Mouse (Mus musculus) spleen, postnatal 36 days (tissue): Measurements from ENCODE around the gene Rragd.
"Not testable (repeated sequence)": the region's sequence is repeated elsewhere in the genome, so short reads cannot be mapped to it uniquely, and the experiment has no call there.

Experiments
- DNase-seq, 2 experiments: peaks; one replicate each; pipeline ENCODE4 v3.0.0; 2022; ENCODE audit warnings: low spot score in 2 of 2, mixed read lengths in 1 of 2

Rragd gene

DNA sequence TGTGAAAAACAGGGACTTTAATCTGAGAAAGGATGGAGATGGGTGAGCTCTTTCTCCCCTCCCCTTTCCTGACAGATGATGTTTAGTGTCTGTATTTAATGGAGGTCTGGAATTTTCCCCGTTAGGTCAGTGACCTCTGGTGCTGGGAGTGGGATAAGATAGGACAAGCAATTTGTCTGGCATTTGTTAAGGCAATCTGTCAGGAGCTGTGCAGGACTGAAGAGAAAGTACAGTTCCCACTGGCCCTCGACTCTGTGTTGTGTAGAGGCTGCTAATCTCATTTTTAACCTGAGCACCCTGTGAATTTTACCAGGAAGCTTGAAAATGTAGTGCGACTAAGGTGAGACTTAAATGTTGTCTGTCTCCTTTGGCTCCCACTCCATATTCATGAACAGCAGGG lies 2.8 kb downstream of the Rragd start:
- DNase-seq: no peak

DNA sequence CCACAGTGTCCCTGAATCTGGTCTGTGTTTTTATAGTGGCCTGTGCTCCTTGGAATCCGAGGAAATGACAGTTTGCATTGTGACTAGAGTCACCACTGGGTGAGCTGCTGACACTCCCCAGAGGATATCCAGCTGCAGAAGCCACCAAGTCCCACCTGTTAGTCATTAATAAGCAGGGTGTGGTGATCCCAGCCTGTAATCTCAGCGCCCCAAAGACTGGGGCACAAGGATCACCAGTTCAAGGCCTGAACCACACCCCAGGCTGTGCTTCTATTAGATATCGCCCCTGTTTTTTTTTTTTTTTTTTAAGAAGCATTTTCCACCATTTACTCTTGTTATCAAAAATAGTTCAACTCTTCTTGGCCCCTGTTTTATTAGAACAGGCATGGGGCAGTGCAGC lies 4.2 kb downstream of the Rragd start:
- DNase-seq: peak; percentile 31 to 46

DNA sequence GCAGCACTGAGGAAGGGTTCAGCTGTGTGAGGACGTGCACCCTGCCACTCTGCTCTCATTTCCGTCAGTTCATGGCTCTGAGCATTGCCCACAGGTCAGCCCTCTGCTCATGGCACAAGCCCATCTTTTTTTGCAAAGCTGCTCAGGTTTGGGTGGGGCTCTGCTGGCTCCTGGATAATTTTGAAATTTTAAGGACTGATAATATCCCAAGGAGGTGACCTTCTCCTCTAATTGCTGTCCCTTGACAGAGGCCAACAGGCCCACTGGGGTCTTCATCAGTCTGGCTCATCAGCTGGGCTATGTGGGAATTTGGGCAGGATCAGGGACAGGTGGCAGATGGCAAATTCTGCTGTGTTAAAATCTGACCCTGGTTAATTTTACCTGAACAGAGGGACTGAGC lies 6.5 kb downstream of the Rragd start:
- no peak for DNase-seq

DNA sequence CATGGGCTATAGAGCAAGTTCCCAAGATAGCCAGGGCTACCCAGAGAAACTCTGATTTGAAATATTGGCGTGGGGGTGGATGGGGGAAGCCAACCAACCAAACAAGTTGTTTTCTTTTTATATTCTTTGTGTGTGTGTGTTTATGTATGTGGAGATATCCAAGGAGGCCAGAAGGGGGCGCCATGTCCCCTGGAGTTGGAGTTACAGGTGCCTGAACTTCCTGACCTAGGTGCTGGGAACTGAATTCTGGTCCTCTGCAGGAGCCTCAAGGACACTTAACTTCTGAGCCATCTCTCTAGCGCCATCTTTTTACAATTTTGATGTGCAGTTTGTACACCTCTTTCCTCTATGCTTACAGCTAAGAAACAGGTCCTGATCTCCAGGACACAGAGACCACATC lies 11.3 kb downstream of the Rragd start:
- no peak for DNase-seq

DNA sequence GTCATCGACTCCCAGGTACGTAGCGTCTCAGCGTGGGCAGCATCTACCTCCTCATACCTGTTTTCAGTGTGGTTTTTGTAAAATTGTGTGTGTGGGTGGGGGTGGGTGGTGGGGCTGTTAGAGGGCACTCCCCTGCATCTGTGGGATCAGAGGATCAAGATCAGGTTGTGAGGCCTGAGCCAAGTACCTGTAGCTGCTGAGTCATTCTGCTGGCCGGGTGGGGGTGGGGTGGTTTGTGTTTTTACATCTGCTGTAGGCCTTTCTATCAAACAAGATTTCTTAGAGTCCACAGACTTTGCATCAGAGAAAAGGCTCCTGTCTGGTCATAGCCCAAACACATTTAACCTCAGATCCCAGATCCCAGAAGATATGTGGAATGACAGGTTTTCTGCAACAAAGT lies 13.2 kb downstream of the Rragd start:
- DNase-seq: no peak

DNA sequence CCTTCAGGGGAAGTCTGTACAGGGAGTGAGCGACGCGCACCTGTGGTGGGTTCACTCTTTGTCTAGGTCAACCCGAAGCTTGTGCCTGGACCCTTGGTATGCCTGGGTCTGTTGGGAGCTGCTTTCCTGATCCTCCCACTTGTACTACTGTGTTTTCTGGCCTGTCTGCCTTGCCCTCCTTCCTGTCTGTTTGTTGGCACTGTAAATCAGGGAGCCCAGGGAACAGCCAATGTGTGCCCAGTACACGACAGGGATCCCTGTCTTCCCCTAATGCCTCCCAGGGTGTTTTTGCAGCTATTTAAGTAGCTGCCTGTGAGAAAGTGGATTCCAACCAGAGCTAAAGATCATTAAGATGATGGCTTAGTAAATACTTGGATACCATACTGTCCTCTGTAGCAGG lies 14.7 kb downstream of the Rragd start:
- no peak for DNase-seq

DNA sequence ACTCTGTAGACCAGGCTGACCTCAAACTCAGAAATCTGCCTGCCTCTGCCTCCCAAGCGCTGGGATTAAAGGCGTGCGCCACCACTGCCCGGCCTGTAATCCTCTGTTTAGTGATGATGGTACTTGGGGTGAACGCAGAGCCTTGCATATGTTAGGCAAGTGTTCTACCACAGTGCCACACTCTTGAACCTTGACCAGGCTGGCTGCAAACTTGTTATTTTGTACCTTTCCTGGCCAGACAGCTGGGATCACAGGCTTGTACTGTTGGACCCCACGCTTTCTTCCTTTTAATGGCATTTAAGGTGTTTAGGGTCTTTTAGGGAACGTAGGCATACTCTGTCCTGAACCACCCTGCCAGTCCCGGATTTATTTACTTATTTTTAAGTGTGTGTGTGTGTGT lies 16.2 kb downstream of the Rragd start:
- no peak for DNase-seq

DNA sequence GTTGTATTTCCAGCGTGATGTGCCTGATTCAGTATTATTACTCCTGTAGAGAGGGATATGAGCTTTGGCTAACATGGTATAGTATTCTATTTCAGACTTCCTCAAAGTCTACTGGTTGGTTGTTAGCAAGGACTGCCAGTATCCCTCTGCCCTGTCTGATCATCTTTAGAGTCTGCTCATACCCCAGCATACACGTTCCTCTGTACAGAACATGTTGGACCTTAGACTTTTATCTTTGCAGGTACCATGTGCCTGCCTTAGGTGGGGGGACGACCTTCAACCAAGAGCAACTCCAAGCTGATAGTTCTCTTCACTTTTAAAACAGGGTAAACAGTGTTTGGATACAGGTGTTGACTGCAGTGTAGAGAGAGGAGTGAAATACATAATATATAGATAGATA lies 19.2 kb downstream of the Rragd start:
- no peak for DNase-seq

DNA sequence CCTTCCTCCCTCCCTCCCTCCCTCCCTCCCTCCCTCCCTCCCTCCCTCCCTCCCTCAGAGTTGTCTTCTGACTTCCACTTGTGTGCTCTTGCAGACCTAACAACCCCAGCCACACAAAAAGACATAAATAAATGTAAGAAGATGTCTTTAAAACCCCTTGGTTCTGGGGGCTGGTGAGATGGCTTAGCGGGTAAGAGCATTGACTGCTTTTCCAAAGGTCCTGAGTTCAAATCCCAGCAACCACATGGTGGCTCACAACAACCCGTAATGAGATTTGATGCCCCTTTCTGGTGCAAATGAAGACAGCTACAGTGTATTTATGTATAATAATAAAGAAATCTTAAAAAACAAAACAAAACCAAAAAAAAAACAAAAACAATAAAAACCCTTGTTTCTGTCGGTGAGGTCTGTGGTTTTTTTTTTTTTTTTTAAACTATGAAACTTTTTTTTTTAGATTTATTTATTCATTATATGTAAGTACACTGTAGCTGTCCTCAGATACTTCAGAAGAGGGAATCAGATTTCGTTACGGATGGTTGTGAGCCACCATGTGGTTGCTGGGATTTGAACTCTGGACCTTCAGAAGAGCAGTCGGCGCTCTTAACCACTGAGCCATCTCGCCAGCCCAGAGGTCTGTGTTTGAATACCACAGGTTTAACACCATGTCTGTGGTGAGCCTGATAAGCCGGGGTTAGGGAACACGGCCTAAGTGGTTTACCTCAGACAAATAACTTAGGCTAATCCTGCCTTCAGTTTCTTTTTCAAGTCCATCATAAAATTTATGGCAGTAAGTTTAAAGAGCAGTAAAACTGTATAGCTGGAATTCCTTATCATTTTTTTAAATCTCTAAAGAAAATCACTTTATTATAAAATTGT lies 23.0 kb downstream of the Rragd start:
- not testable (repeated sequence) for DNase-seq

DNA sequence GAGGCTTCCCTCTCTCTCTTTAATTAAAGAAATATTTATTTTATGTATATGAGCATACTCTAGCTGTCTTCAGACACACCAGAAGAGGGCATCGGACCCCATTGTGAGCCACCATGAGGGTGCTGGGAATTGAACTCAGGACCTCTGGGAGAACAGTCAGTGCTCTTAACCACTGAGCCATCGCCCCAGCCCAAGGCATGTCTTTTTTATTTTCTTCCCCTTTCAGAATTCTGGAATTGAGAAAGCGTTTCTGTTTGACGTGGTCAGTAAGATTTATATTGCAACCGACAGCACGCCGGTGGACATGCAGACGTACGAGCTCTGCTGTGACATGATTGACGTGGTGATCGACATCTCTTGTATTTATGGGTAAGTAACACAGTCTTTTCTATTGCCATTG lies 24.0 kb downstream of the Rragd start:
- no peak for DNase-seq

DNA sequence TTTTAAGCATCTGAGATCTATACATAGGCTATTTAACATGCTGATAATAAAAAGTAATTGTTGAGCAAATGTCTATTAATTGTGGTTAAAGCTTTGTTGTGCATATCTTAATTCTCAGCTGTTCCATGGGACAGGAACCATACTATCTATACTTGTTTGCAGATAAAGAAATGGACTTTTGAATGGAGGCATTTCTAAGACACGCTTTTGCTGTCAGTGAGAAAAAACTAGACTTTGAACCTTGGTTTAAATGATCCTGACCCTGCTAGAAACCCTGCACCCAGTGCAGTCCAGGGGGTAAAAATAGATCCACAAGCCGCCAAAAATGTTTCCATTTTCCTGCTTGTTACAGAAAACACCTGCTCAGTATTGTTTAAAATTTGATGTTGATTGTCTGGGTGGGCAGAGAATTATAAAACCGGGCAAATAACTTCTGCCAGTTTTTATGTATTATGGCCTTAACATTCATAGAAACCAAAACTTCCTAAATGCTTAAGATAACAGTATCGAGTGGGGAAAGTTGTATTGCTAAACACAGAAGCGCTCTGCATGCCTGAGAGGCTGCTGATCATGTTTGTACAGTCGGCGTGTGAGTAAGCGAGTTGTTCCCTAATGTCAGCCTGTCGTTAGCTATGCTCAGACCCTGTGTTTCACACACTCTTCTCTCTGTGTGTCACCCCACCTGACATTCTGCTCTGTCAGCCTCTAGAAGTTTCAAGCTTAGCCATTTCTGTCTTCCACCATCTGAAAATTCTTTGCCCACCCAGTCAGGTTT lies 24.8 kb downstream of the Rragd start:
- no peak for DNase-seq

DNA sequence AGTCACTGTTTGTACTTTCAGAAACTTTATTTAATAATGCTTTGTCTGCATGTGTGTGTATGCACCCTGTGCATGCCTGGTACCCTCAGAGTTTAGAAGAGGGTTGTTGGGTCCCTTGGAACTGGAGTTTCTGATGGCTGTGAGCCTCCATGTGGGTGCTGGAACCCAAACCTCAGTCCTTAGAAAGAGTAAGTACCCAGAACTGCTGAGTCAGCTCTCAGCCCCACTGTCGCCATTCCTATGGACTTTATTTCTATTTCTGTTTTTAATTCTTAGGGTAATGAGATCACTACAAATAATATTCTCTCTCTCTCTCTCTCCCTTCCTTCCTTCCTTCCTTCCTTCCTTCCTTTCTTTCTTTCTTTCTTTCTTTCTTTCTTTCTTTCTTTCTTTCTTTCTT lies 27.2 kb downstream of the Rragd start:
- DNase-seq: no peak

DNA sequence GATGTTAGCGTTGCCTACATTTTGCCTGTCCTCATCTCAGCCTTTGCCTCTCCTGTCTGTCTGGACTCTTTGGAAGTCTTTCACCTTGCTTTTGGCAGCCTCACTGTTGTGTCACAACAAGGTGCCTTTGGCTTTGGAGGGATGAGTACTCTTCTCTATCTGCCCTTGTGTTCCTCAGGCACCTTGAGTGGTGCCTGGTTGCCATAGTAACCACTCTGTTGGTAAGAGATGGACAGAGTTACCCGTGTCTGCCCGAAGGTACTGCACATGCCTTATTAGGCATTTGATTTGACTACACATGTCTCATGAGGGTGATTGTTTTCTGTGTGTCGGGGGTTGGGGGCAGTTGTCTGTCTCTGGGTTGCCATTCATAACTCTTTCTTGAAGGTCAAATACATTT lies 29.6 kb downstream of the Rragd start:
- no peak for DNase-seq

DNA sequence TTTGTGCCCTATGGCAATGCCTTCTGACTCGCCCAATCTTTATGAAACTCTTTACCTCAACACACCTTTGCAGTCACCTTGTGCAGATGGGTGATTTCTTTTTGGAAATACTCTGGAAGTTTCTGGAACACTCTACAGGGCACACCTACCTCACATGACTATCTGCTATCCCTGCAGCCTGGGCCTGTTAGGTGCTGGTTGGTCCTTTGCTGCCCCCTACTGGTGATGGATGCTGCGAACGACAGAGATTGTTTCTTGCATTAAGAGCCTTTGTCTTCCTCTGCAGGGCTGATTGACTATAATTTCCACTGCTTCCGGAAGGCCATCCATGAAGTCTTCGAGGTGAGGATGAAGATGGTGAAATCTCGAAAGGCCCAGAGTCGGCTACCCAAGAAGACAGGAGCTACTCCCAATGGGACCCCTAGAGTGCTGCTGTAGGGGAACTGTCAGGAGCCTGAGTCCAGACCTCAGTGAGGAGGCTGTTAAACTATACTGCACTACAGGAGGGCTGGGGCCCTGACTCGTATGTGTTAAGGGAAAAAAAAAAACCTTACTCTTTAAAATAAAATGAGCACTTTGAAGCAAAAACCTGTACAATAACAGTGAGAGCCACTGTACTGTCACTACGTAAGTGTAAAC lies 35.6 kb downstream of the Rragd start:
- DNase-seq: peak; percentile 71 to 78

DNA sequence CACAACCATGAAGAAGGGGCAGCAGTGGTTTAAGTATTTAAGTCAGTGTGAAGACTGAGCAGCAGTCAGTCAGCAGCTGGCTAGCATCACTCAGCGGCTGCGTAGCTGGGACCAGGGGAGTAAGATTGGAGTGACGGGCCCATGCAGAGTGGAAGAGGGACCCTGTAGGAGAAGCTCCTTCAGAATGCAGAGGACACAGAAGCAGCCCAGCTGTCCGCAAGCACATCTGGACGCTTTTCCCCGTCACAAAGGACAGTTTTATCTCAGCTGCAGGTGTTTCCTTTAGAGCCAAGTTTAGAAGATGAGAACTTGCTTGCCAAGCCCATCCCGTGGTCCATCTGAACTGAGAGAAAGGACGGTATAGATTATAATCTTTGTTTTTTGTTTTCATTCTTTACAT lies 41.6 kb downstream of the Rragd start:
- no peak for DNase-seq

DNA sequence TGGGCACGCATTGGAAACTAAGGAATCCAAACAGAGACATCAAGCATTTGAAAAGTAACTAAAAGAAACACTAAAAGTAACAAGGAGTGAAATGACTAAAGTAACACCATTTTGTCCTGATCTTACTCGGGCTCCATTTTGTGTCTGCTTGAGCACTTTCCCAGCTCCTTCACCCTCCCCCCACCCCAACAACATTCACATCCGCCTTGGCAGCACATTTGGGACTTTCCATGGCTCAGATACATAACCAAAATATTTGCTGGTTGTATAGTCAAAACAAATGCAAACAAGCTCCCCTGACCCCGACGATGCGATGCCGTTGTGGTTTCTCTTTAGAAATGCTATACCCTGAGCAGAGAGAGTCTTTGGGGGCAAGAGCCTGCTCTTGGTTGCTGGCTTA lies 46.3 kb downstream of the Rragd start:
- DNase-seq: no peak

DNA sequence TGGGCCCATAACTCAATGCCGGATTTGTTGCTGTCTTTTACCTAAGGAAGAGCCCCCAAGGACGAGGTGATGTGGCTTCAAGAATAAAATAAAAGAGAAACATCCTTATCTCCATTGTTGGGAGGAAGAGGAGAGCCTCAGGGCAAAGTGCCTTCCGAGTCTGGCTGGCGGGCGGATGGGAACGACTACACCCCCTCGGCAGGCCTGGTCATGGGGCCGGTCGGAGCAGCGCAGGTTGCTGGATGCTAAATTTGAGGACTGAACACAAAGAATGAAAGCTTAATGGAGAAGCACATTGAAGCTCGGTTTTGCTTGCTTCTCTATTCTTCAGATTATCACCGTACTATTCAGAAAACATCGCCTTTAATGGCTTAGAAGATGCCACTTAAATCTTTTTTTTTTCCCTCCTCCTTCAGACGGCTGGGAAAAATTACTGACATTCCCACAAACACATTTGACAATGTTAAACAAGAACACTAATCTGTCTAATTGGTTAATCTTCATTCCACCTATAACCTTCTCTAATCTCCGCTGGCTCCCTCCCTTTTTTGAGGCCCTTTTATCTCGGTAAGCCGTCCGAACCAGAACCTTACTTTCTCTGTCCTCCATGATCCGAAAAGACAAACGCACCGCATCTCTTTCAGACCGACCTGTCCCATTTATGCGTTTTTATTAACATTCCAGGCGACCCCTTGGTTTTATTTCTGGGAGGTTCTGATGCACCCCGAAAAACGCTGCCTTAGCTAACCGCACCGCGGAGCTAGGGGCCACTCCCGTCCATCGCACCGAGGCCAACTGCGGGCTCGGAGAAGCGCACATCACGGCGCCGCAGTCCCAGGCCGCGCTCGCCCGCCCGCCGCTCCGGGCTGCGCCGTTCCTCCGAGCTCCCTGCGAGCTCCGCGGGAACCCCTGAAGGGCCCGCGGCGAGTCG lies 47.7 kb downstream of the Rragd start:
- DNase-seq: peak in 1 of 2 experiments; percentile 5

DNA sequence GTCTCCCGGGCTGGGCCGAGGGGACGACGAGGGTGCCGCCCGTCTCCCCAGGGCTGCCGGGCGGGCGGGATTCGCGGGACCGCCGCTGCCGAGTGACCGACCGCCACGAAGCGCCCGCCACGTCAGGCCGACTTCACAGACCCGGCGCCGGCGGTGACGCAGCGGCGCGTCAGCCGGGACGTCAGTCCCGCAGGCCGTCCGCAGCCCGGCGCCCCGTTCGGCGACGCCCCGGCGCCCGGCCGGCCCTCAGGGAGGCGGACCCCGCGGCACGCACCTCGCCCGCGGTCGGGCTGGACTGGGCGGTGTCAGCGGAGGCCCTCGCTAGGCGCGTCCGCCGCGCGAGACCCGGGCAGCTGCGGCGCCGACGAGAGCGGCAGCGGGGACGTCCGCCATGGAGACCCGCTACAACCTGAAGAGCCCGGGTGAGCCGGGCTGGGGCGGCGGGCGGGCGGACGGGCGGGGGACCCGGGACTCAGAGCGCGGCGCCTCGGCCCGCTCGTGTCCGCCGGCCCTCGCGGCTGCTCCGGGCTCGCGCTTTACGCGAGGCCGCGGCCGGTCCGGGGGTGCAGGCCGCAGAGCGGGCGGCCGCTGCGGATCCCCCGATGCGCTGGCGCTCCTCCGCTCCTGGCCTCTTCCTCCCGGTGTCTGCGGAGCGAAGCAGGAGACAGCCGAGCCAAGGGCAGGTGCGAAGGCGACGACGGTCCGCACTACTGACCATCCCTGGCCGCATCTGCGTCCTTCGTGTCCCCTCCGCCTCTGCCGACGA lies 48.5 kb downstream of the Rragd start, which contains the start of gene Ube2j1:
Ube2j1 (plus strand) TSS at position 222 of the 766 bp plus-strand sequence.
- peak; percentile 85 to 88 for DNase-seq

DNA sequence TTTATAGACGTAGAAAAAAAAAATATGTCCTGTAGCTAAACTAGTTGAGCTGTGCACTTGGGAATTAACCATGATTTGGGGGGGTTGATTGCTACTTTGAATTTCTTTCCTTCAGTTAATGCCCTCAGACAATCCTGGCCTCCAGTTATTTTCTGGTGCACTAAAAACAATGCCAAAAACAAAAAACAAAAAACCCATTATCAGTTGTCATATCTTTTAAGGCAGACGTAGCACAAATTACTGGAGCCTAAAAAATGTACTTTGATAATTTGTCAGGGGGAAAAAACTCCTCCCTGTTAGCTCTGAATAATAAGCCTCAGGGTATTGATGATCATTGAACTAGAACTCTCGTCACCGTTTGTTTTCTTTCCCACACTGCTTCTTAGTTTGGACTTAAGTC lies 49.2 kb downstream of the Rragd start:
- DNase-seq: no peak

DNA sequence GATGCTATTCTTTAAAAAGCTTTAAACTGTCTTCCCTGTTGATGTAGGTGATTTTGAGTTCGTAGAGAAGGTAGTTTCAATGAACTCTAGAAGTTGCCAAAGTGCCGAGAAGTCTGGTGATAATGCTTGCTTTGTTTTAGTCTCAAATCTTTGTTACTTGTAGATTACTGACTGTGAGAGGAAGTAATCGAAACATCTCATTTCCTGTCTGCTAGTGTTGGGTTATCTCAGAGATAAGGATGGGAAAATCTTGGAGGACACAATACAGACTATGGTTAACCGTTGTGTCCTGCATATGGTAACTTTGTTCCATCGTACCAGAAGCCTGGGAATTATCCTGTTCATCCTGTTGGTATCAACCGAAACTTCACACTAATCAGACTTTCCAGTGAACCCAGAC lies 50.7 kb downstream of the Rragd start:
- DNase-seq: no peak

DNA sequence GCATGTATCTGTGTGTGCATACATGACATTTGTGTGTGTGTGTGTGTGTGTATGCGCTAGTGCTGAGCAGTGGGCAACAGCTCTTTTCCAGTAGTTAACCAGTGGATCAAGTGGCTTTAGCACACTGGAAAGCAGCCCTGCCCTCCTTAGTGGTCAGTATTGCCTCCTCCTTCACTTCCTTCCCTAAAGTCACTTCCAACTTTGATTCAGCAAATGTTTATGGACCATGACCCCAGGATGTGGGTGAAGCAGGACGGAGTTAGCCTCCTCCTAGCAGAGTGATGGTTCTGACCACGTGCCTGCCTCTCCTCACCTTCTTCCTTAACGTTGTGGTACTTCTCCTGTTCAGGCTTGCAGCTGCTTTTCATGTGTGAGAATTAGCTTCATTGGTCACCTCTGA lies 57.0 kb downstream of the Rragd start:
- no peak for DNase-seq
